Mouse (Mus musculus) heart, embryonic 13.5 days (tissue): ENCODE results near the gene Aars. TPM values are rescaled to one million over a fixed set of nuclear protein-coding genes. Genes with fewer than 3 reads are reported as not detected.
A peak's percentile ranks its signal among the peaks of the same experiment; 100 is the strongest.
"Not testable (repeated sequence)": the region's sequence is repeated elsewhere in the genome, so short reads cannot be mapped to it uniquely, and the experiment has no call there.

Experiments used
- ATAC-seq: fragments of 200-750 bp; cut with Nextera tagmentation; 2 replicates; pipeline ENCODE4 v1.8.0; 2017; ENCODE audit warnings: moderate TSS enrichment; ENCODE audit not compliant: insufficient number of reproducible peaks, low FRiP score, low TSS enrichment; ENCODE audit errors: extremely low read depth
- H3K27ac ChIP-seq: fragments of 300-500 bp; sonication (generic); replicated peaks from 2 replicates; pipeline ENCODE4 v1.5.1; 2015; ENCODE audit warnings: moderate library complexity, mild to moderate bottlenecking, inconsistent platforms
- H3K27me3 ChIP-seq: fragments of 300-500 bp; sonication (generic); replicated peaks from 2 replicates; pipeline ENCODE4 v1.6.1; 2015; ENCODE audit warnings: mild to moderate bottlenecking, inconsistent platforms
- H3K36me3 ChIP-seq: fragments of 300-500 bp; sonication (generic); 2 replicates; pipeline ENCODE4 v1.6.1; 2015; ENCODE audit warnings: mild to moderate bottlenecking, inconsistent platforms
- H3K4me1 ChIP-seq: fragments of 300-500 bp; sonication (generic); 2 replicates; pipeline ENCODE4 v1.6.1; 2015; ENCODE audit warnings: inconsistent platforms
- H3K4me2 ChIP-seq: fragments of 300-500 bp; sonication (generic); 2 replicates; pipeline ENCODE4 v1.6.1; 2015; ENCODE audit warnings: inconsistent platforms, mild to moderate bottlenecking, moderate library complexity
- H3K4me3 ChIP-seq: fragments of 300-500 bp; sonication (generic); 2 replicates; pipeline ENCODE4 v1.5.1; 2015; ENCODE audit warnings: moderate library complexity, mild to moderate bottlenecking, inconsistent platforms
- H3K9ac ChIP-seq: fragments of 300-500 bp; sonication (generic); 2 replicates; pipeline ENCODE4 v1.6.1; 2015; ENCODE audit warnings: inconsistent platforms, mild to moderate bottlenecking, moderate library complexity
- H3K9me3 ChIP-seq: fragments of 300-500 bp; sonication (generic); 2 replicates; pipeline ENCODE4 v1.6.1; 2016; ENCODE audit warnings: inconsistent platforms
- WGBS: fragments of 180-500 bp; shearing (Covaris S2); methylation state at CpG from one replicate; pipeline ENCODE4 v1.1.7; 2015; ENCODE audit warnings: mixed read lengths; 5-methylcytosine and 5-hydroxymethylcytosine counted together
- polyA plus RNA-seq: library from polyadenylated mRNA; unstranded; fragments of >200 nt; fragmentation: Nextera tagmentation; extraction: Ambion mirVana; gene quantifications from 2 replicates; pipeline ENCODE4 v1.2.1, GENCODE M21; 2015

Gene Aars
- polyA plus RNA-seq, 1 experiment from 2014 or later: 36.2 TPM

DNA sequence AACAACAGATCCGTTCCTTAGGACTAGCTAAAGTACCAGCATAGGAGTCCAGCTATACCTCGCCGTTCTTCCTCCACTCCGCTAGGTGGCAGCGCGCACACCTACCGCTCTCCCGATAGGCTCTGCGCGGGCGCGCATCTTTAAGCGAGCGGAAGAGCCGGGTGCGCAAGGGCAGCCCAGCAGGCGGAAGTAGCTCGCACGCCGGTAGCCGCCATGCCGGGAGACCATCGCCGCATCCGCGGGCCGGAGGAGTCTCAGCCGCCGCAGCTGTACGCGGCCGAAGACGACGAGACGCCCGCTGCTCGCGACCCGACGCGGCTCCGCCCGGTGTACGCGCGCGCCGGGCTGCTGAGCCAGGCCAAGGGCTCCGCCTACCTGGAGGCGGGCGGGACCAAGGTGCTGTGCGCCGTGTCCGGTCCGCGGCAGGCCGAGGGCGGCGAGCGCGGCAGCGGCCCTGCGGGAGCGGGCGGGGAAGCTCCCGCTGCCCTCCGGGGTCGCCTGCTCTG lies 23.3 kb downstream of the Aars start, which contains the start of gene Exosc6:
Gene Exosc6 (plus strand): TSS at position 182 of the 506 bp plus-strand sequence.
- Histone ChIP-seq H3K36me3 (peaks cover 52% of the 10 kb centered on the region), H3K27me3 (no peaks in the 10 kb centered on the region), H3K4me1 (peaks cover 32% of the 10 kb centered on the region), H3K4me3 (peak within 1 kb of the TSS; percentile 88), H3K4me2 (peak within 1 kb of the TSS; percentile 99), H3K9ac (peak within 1 kb of the TSS; percentile 96), H3K9me3 (no peaks in the 10 kb centered on the region), H3K27ac (peak within 1 kb of the TSS; percentile 92)
- peak; percentile 85 for ATAC-seq
- under 1% methylated on average over 51 of the region's 68 CpGs for WGBS

DNA sequence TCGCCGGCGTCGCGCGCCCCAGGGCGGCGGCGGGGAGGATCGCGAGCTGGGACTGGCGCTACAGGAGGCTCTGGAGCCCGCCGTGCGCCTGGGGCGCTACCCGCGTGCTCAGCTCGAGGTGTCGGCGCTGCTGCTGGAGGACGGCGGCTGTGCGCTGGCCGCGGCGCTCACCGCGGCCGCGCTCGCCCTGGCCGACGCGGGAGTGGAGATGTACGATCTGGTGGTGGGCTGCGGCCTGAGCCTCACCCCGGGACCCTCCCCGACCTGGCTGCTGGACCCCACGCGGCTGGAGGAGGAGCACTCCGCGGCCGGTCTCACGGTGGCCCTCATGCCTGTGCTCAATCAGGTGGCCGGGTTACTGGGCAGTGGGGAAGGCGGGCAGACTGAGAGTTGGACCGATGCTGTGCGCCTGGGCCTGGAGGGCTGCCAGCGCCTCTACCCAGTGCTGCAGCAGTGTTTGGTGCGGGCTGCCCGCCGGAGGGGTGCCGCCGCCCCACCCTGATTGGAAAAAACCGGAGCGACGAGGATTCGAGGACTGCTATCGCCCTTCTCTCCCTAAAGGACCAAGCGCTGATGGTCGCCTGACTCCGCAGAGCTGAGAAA lies 23.8 kb downstream of the Aars start:
- Histone ChIP-seq H3K27me3 (no peaks in the 10 kb centered on the region), H3K4me1 (peaks cover 38% of the 10 kb centered on the region), H3K36me3 (peaks cover 46% of the 10 kb centered on the region), H3K4me3 (peak overlapping the region; percentile 88), H3K4me2 (peak overlapping the region; percentile 99), H3K27ac (peak overlapping the region; percentile 92), H3K9ac (peak overlapping the region; percentile 96), H3K9me3 (no peaks in the 10 kb centered on the region)
- ATAC-seq: peak; percentile 49; the same call in 1 of the 2 replicates
- WGBS: under 1% methylated on average over 63 of the region's 63 CpGs

DNA sequence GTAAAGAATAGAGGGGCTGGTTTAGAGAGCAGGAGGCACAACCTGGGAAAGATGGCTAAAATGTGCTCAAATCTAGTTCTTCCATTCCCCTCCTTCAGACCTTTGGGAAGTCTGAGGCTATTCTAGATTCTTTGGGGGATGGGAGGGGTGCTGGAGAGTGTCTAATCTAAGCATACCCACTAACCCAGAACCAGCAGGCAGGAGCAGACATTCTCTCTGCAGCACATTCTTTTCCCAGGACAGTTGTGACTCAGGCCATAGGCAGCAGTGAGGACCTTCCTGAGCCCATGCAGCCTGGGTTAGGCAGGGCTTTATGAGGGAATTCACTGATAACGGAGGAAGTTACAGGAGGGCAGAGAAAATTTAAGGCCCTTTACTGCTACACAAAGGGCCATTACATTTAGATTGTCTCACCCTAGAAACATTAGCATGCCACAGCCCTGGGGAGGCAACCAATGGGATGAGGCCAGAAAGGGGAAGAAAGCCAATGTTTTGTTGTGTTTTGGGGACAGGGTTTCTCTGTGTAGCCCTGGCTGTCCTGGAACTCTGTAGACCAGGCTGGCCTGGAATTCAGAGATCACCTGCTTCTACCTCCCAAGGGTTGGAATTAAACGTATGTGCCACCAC lies 26.1 kb downstream of the Aars start:
- H3K4me1 ChIP-seq: peaks cover 42% of the 10 kb centered on the region
- H3K27me3 ChIP-seq: no peaks in the 10 kb centered on the region
- H3K4me3 ChIP-seq: no peak overlapping the region
- 51% methylated on average over 2 of the region's 2 CpGs for whole genome bisulfite sequencing
- H3K27ac ChIP-seq: peak overlapping the region; percentile 42
- ATAC-seq: no peak
- no peak overlapping the region for H3K4me2 ChIP-seq
- H3K9ac ChIP-seq: peak overlapping the region; percentile 44
- peaks cover 23% of the 10 kb centered on the region for H3K36me3 ChIP-seq
- no peaks in the 10 kb centered on the region for H3K9me3 ChIP-seq

DNA sequence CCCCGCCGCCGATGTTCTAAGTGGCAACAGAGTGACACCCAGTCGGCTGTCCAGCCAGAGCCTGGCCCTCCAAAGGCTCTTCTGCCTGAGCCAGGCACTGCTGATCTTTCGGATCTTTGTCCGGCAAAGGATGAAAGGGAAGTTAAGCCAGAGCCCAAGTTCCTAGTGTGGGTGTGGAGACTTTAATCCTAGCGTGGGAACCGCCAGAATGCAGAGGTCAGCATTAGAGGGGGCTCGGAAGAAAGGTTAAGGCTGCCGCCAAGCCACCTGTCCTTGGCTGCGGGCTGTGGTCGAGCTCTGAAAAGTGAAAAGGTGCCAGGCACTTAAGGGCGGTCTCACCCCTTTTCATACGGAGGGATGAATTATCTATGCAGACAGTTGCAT lies 28.7 kb downstream of the Aars start:
- peaks cover 42% of the 10 kb centered on the region for H3K4me1 ChIP-seq
- peak overlapping the region; percentile 77 for H3K4me3 ChIP-seq
- ATAC-seq: no peak
- peaks cover 12% of the 10 kb centered on the region; the same call in 1 of the 2 replicates for H3K27me3 ChIP-seq
- H3K9ac ChIP-seq: peak overlapping the region; percentile 82
- no peaks in the 10 kb centered on the region for H3K9me3 ChIP-seq
- 0% methylated on average over 14 of the region's 14 CpGs for WGBS
- H3K36me3 ChIP-seq: peaks cover 5% of the 10 kb centered on the region; the same call in 1 of the 2 replicates
- H3K27ac ChIP-seq: no peak overlapping the region
- peak overlapping the region; percentile 91 for H3K4me2 ChIP-seq

DNA sequence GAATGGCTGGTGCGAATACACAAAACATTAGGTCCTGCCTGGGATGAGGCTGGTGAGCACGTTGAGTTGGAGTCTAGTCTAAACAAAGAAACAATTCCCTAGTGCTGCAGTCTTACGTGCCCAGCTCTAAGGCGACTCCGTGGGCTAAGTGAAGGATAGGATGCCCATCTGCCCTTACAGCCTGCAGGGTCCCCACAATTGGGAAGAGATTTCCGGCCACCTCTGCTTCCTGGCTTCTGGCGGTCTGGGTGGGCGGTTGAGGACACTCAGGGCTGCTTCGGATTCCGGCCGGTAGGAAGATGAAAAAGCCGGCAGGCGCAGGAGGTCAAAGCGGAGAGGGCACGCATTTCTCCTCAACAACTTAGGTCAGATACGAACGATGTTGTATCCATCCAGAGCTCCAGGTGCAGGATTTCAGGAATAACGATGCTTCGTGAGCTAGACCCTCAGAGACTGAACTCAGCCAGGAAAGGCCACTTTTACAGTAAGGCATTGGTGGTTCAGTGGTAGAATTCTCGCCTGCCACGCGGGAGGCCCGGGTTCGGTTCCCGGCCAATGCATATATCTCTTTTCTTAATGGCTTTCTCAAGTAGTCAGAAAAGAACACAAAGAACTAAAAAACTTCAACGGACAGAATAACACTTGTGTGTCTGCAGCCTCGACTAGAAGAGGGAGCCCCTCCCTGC lies 29.3 kb downstream of the Aars start:
- Histone ChIP-seq H3K4me2 (peak overlapping the region; percentile 91), H3K27ac (peak overlapping the region; percentile 50; the same call in 1 of the 2 replicates), H3K9ac (peak overlapping the region; percentile 82), H3K4me3 (peak overlapping the region; percentile 77), H3K36me3 (peaks cover 5% of the 10 kb centered on the region; the same call in 1 of the 2 replicates), H3K9me3 (no peaks in the 10 kb centered on the region), H3K4me1 (peaks cover 39% of the 10 kb centered on the region), H3K27me3 (peaks cover 12% of the 10 kb centered on the region; the same call in 1 of the 2 replicates)
- no peak; the same call in 1 of the 2 replicates for ATAC-seq
- WGBS: under 1% methylated on average over 27 of the region's 27 CpGs

DNA sequence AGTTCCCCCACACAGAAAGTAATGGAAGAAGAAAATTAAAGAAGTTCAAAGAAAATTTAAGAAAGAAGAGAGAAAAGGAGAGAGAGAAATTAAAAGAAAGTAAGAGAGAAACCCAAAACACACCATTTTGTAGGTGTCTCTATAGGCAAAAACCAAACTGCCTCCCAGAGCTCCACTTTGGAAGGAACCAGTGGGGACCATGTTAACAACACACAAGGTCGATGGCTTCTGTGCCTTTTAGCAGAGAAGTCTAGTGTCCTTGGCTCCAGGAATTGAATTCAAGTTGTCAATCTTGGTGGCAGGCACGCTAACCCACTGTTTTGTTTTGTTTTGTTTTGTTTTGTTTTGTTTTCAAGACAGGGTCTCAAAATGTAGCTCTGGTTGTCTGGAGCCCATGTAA lies 29.9 kb downstream of the Aars start:
- no peak overlapping the region for H3K27ac ChIP-seq
- peaks cover 12% of the 10 kb centered on the region; the same call in 1 of the 2 replicates for H3K27me3 ChIP-seq
- ATAC-seq: no peak
- no peaks in the 10 kb centered on the region for H3K9me3 ChIP-seq
- peaks cover 2% of the 10 kb centered on the region; the same call in 1 of the 2 replicates for H3K36me3 ChIP-seq
- WGBS: 42% methylated on average over 2 of the region's 2 CpGs
- H3K4me1 ChIP-seq: peaks cover 32% of the 10 kb centered on the region
- H3K4me2 ChIP-seq: peak overlapping the region; percentile 91
- peak overlapping the region; percentile 77 for H3K4me3 ChIP-seq
- H3K9ac ChIP-seq: no peak overlapping the region

DNA sequence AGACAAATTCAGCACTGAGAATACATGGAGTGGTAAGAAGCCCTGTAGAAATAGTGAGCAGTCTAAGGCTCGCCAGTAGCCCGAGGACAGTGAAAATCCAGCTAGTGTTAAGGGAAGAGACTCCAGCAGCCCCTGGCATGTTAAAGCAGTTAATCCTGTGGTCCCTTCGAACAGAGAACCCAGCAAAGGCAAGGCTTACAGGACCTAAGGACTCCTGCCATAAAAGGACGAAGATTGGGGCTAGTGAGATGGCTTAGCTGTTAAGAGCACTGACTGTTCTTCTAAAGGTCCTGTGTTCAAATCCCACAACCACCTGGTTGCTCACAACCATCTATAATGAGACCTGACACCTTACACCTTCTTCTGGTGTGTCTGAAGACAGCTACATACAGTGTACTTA lies 33.4 kb downstream of the Aars start:
- no peaks in the 10 kb centered on the region for H3K36me3 ChIP-seq
- no peaks in the 10 kb centered on the region for H3K9me3 ChIP-seq
- no peak overlapping the region for H3K27ac ChIP-seq
- H3K4me3 ChIP-seq: no peak overlapping the region
- H3K27me3 ChIP-seq: peaks cover 12% of the 10 kb centered on the region; the same call in 1 of the 2 replicates
- peaks cover 9% of the 10 kb centered on the region for H3K4me1 ChIP-seq
- ATAC-seq: no peak
- 66% methylated on average over 4 of the region's 4 CpGs for WGBS
- H3K9ac ChIP-seq: no peak overlapping the region
- no peak overlapping the region for H3K4me2 ChIP-seq

DNA sequence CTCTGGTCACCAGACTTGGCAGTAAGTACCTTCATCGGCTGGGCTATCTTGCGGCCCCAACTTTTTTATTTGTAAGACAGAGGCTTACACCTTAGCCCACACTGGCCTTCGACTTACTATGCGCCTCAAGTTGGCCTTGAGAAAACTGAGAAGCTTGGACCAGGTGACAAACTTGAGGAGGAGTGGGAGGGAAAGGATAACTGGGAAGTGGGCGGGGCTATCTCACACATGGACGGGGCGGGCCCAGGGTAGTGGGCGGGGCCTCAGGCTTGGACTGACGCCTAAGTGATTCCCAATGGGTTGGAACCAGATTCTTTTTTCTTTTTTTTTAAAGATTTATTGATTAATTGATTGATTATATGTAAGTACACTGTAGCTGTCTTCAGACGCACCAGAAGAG lies 34.5 kb downstream of the Aars start:
- no peak overlapping the region for H3K9ac ChIP-seq
- ATAC-seq: no peak
- no peaks in the 10 kb centered on the region for H3K9me3 ChIP-seq
- 27% methylated on average over 10 of the region's 10 CpGs for WGBS
- H3K4me2 ChIP-seq: no peak overlapping the region
- H3K4me1 ChIP-seq: no peaks in the 10 kb centered on the region
- no peak overlapping the region for H3K4me3 ChIP-seq
- peaks cover 12% of the 10 kb centered on the region; the same call in 1 of the 2 replicates for H3K27me3 ChIP-seq
- no peak overlapping the region for H3K27ac ChIP-seq
- no peaks in the 10 kb centered on the region for H3K36me3 ChIP-seq

DNA sequence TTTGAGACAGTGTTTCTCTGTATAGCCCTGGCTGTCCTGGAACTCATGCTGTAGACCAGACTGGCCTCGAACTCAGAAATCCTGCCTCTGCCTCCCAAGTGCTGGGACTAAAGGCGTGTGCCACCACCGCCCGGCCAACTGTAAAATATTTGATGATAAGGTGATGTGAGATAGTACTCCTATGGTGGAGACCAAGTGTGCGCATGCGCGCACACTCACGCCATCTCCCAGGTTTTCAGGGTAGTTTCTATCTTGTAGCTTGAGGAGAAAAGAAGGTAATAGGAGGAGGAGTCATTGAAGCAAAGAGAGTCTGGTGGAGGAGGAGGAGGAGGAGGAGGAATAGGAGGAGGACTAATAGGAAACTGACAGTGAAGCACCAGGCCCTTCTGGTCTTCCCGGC lies 35.7 kb downstream of the Aars start:
- not testable (repeated sequence) for H3K27ac ChIP-seq, H3K4me3 ChIP-seq, H3K36me3 ChIP-seq, H3K4me2 ChIP-seq, H3K4me1 ChIP-seq, ATAC-seq, H3K9ac ChIP-seq, H3K9me3 ChIP-seq
- 82% methylated on average over 9 of the region's 9 CpGs for WGBS
- H3K27me3 ChIP-seq: peaks cover 12% of the 10 kb centered on the region; the same call in 1 of the 2 replicates

DNA sequence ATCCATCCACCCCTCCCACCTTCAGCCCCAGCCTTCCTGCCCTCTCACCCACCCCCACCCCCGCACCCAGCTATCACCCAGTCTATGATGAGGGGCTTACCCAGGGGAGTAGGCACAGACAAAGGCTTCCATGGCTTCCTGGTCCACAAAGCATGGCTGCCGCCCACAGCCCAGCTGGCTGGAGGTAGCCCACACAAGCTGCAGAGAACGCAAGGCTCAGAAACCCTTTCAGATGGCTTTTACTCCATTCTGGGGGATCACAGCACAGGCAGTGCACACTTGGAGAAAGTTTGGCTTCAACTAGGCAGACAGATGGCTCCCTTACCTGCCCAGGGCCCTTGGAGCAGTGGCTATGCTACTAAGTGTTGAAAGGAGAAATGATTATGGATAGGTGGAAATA lies 43.0 kb downstream of the Aars start:
- no peak for ATAC-seq
- no peaks in the 10 kb centered on the region for H3K9me3 ChIP-seq
- no peaks in the 10 kb centered on the region for H3K36me3 ChIP-seq
- H3K4me3 ChIP-seq: no peak overlapping the region
- H3K4me1 ChIP-seq: peaks cover 5% of the 10 kb centered on the region; the same call in 1 of the 2 replicates
- WGBS: 65% methylated on average over 3 of the region's 3 CpGs
- no peak overlapping the region for H3K27ac ChIP-seq
- H3K27me3 ChIP-seq: 0 out of 2 replicates have a peak, but pooled peaks cover 2% of the 10 kb centered on the region
- no peak overlapping the region for H3K9ac ChIP-seq
- no peak overlapping the region for H3K4me2 ChIP-seq

DNA sequence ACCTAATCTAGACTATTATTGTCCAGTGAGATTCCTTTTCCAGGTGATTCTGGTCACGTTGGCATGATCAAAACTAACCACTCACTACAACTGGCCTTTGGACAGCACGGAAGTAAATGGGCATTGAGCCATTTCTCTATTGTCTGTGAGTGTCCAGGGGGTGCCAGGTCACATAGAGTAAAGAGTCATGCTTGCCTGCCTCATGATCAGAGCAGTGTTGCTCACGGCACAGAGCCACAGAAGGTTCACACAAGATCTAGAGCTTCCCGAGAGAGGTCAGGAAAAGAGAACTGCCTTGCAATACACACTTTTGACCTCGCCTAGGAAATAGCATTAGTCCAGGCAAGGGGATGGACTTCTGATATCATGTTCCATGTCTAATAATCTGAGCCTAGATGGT lies 46.5 kb downstream of the Aars start:
- Histone ChIP-seq H3K9me3 (no peaks in the 10 kb centered on the region), H3K4me1 (peaks cover 5% of the 10 kb centered on the region; the same call in 1 of the 2 replicates), H3K36me3 (no peaks in the 10 kb centered on the region), H3K27ac (no peak overlapping the region), H3K9ac (no peak overlapping the region), H3K27me3 (0 out of 2 replicates have a peak, but pooled peaks cover 3% of the 10 kb centered on the region), H3K4me2 (no peak overlapping the region), H3K4me3 (no peak overlapping the region)
- WGBS: 54% methylated on average over 5 of the region's 5 CpGs
- ATAC-seq: no peak
